Mouse (Mus musculus): ENCODE data around the gene Bloc1s2. TPM values are rescaled to one million over a fixed set of nuclear protein-coding genes. Genes with fewer than 3 reads are reported as not detected.
A peak's percentile ranks its signal among the peaks of the same experiment; 100 is the strongest.

Gene Bloc1s2
- total RNA-seq (2021), result 10 to 100 TPM; 66.4 to 67.3 TPM
- long read RNA-seq, experiment 1, transcript Bloc1s2-201 (5 exons, 885 nt), result major isoform, 38 of 43 reads
- long read RNA-seq, experiment 1, partial matches to known transcripts, result 2 of 43 reads
- long read RNA-seq, experiment 1, other reads (novel, unspliced or antisense), result 3 of 43 reads
- long read RNA-seq, experiment 2, transcript Bloc1s2-201 (5 exons, 885 nt), result major isoform, 90 of 115 reads
- long read RNA-seq, experiment 2, partial matches to known transcripts, result 11 of 115 reads
- long read RNA-seq, experiment 2, other reads (novel, unspliced or antisense), result 13 of 115 reads

- peak; percentile 87 to 88 for DNase-seq (ENCODE audit: low spot score in 2 of 2)
These were observed at the start of gene Bloc1s2 for GRCm38 (mm10) chr19:44145702-44146567. TSS of gene Bloc1s2 (minus strand) at chr19:44146446.

GRCm38 (mm10) chr19:44195138-44195537 lies 48.9 kb upstream of the Bloc1s2 start:
- DNase-seq (ENCODE audit: low spot score in 2 of 2), result peak; percentile 66 to 78

GRCm38 (mm10) chr19:44193906-44194305 lies 47.7 kb upstream of the Bloc1s2 start:
- no peak for DNase-seq (ENCODE audit: low spot score in 2 of 2)

- no peak for DNase-seq (ENCODE audit: low spot score in 2 of 2)
These were observed 46.1 kb upstream of the Bloc1s2 start, which contains the start of gene Pkd2l1 for GRCm38 (mm10) chr19:44192342-44192741. TSS of gene Pkd2l1 (minus strand) at chr19:44192442.

- DNase-seq (ENCODE audit: low spot score in 2 of 2), result no peak
These were observed 42.8 kb upstream of the Bloc1s2 start for GRCm38 (mm10) chr19:44189056-44189455.

- no peak for DNase-seq (ENCODE audit: low spot score in 2 of 2)
These were observed 37.7 kb upstream of the Bloc1s2 start for GRCm38 (mm10) chr19:44183968-44184367.

GRCm38 (mm10) chr19:44180502-44180901 lies 34.3 kb upstream of the Bloc1s2 start:
- DNase-seq (ENCODE audit: low spot score in 2 of 2), result no peak

GRCm38 (mm10) chr19:44176741-44177140 lies 30.5 kb upstream of the Bloc1s2 start:
- DNase-seq (ENCODE audit: low spot score in 2 of 2), result no peak

- no peak for DNase-seq (ENCODE audit: low spot score in 2 of 2)
These were observed 28.6 kb upstream of the Bloc1s2 start for GRCm38 (mm10) chr19:44174835-44175234.

- no peak for DNase-seq (ENCODE audit: low spot score in 2 of 2)
These were observed 15.3 kb upstream of the Bloc1s2 start for GRCm38 (mm10) chr19:44161515-44161914.

GRCm38 (mm10) chr19:44159386-44159785 lies 13.1 kb upstream of the Bloc1s2 start:
- no peak for DNase-seq (ENCODE audit: low spot score in 2 of 2)

- no peak for DNase-seq (ENCODE audit: low spot score in 2 of 2)
These were observed 10.8 kb upstream of the Bloc1s2 start for GRCm38 (mm10) chr19:44157005-44157404.

GRCm38 (mm10) chr19:44153781-44154180 lies 7.5 kb upstream of the Bloc1s2 start:
- no peak for DNase-seq (ENCODE audit: low spot score in 2 of 2)

- no peak for DNase-seq (ENCODE audit: low spot score in 2 of 2)
These were observed 2.7 kb upstream of the Bloc1s2 start for GRCm38 (mm10) chr19:44148991-44149390.

- DNase-seq (ENCODE audit: low spot score in 2 of 2), result no peak
These were observed 2.1 kb upstream of the Bloc1s2 start for GRCm38 (mm10) chr19:44148345-44148744.

GRCm38 (mm10) chr19:44146951-44147350 lies 705 bp upstream of the Bloc1s2 start:
- no peak for DNase-seq (ENCODE audit: low spot score in 2 of 2)

- no peak for DNase-seq (ENCODE audit: low spot score in 2 of 2)
These were observed 278 bp upstream of the Bloc1s2 start for GRCm38 (mm10) chr19:44146568-44146879.

- no peak for DNase-seq (ENCODE audit: low spot score in 2 of 2)
These were observed 1.9 kb downstream of the Bloc1s2 start for GRCm38 (mm10) chr19:44144366-44144765.

GRCm38 (mm10) chr19:44135960-44136485 lies 10.2 kb downstream of the Bloc1s2 start:
- peak in 1 of 2 experiments; percentile 8 for DNase-seq (ENCODE audit: low spot score in 2 of 2)

- peak; percentile 91 for DNase-seq (ENCODE audit: low spot score in 2 of 2)
These were observed 10.9 kb downstream of the Bloc1s2 start, which contains the start of gene Cwf19l1 for GRCm38 (mm10) chr19:44135072-44135959. TSS of gene Cwf19l1 (minus strand) at chr19:44135876.

GRCm38 (mm10) chr19:44132917-44133316 lies 13.3 kb downstream of the Bloc1s2 start:
- DNase-seq (ENCODE audit: low spot score in 2 of 2), result no peak
